Mouse (Mus musculus): Measurements from ENCODE around the gene Tmc7. TPM values are rescaled to one million over a fixed set of nuclear protein-coding genes. Genes with fewer than 3 reads are reported as not detected.

Gene Tmc7
- polyA plus RNA-seq, 1 experiment from 2014 or later: 8.5 TPM

DNA sequence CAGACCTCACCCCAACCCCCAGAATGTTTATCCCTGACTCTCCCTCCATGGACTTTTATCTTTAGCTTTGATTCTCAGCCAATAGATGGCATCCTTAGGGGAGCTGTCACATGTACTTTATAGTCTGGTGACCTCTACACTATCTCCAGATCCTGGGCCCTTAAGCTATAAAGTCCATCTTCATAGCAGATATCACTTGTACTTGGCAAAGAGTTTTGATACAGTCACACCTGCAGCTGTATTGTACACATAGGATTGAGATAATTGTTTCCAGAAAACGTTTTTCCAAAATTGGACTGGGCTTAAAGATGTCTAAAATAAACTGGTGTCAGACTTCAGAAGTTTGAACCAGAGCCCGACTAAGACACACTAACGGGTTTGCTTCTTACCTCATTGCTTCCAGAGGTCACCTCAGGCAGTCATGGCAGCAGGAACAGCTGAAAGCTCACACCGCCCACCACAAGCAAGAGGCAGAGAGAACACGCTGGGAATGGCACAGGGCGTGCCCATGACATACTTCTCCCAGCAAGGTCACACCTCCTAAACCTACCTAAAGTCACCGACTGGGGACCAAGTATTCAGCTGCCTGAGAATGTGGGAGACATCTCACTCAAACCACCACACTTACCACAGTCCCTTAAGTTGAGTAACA lies 84.6 kb downstream of the Tmc7 start:
- 75% methylated on average over 7 of the region's 7 CpGs for WGBS
- ATAC-seq: no peak

DNA sequence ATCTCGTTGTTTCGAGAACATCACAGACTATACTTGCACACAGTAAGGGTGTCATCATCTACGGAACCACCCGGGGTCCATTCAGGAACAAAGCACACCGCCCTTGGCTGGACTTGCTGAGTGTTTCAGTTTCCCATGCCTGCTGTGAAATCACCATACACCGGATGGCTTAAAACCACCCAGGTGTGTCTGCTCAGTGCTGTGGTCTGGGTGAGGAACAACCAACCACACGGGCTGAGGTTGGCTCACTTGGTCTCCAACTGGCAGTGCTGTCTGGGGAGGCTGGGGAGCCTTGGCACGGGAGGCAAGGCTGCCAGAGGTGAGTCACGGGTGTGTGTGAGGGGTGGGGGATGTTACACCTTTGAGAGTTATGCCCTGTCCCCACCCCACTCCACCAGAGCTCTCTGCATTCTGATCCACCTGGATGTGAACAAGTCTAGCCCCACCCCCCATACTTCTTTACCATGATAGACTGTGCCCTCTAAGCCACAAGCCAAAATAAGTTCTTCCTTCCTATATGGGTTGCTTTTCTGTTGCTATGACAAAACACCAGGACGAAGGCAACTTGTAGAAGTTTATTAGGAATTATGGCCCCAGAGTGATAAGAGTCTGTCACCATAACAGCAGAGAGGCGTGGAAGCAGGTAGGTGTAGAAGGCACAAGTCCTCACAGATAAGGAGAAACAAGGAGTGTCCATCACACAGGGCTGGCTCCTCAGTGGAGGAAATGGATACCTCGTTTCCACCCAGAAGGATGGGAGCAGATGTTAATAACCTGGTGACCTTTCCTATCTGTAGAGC lies 85.4 kb downstream of the Tmc7 start:
- Histone ChIP-seq H3K9me3 (ENCODE audit: control insufficient read depth, low read length) (no peaks in the 10 kb centered on the region), H3K27me3 (replicated peaks; ENCODE audit: control insufficient read depth, insufficient read depth, low read length) (0 out of 2 replicates have a peak, but pooled peaks cover 4% of the 10 kb centered on the region), H3K4me3 (replicated peaks; ENCODE audit: low read length) (no peak overlapping the region), H3K4me2 (ENCODE audit: low read length) (no peak overlapping the region), H3K36me3 (ENCODE audit: control insufficient read depth, insufficient read depth) (no peaks in the 10 kb centered on the region), H3K9ac (replicated peaks; ENCODE audit: low read depth, low read length) (no peak overlapping the region), H3K27ac (ENCODE audit: low read length) (no peak overlapping the region), H3K4me1 (replicated peaks; ENCODE audit: control insufficient read depth, insufficient read depth, low read length) (no peaks in the 10 kb centered on the region)
- WGBS: 85% methylated on average over 12 of the region's 12 CpGs
- no peak for ATAC-seq

More for the DNA sequence above, 84.6 kb downstream of the Tmc7 start:
- no peaks in the 10 kb centered on the region for H3K27me3 ChIP-seq (replicated peaks; ENCODE audit: control insufficient read depth, insufficient read depth, low read length)
- H3K9ac ChIP-seq (replicated peaks; ENCODE audit: low read depth, low read length): no peak overlapping the region
- no peaks in the 10 kb centered on the region for H3K4me1 ChIP-seq (replicated peaks; ENCODE audit: control insufficient read depth, insufficient read depth, low read length)
- H3K36me3 ChIP-seq (ENCODE audit: control insufficient read depth, insufficient read depth): no peaks in the 10 kb centered on the region
- H3K27ac ChIP-seq (ENCODE audit: low read length): no peak overlapping the region
- H3K9me3 ChIP-seq (ENCODE audit: control insufficient read depth, low read length): no peaks in the 10 kb centered on the region
- H3K4me3 ChIP-seq (replicated peaks; ENCODE audit: low read length): no peak overlapping the region
- no peak overlapping the region for H3K4me2 ChIP-seq (ENCODE audit: low read length)

GRCm38 (mm10) chr7:118494892-118495579 lies 89.5 kb downstream of the Tmc7 start:
- ATAC-seq: no peak
- Histone ChIP-seq H3K9me3 (ENCODE audit: control insufficient read depth, low read length) (no peaks in the 10 kb centered on the region), H3K36me3 (ENCODE audit: control insufficient read depth, insufficient read depth) (no peaks in the 10 kb centered on the region), H3K4me2 (ENCODE audit: low read length) (no peak overlapping the region), H3K4me3 (replicated peaks; ENCODE audit: low read length) (no peak overlapping the region), H3K4me1 (replicated peaks; ENCODE audit: control insufficient read depth, insufficient read depth, low read length) (peaks cover 10% of the 10 kb centered on the region; the same call in 1 of the 2 replicates), H3K9ac (replicated peaks; ENCODE audit: low read depth, low read length) (no peak overlapping the region), H3K27ac (ENCODE audit: low read length) (no peak overlapping the region), H3K27me3 (replicated peaks; ENCODE audit: control insufficient read depth, insufficient read depth, low read length) (peaks cover 31% of the 10 kb centered on the region)
- WGBS: 75% methylated on average over 4 of the region's 4 CpGs

DNA sequence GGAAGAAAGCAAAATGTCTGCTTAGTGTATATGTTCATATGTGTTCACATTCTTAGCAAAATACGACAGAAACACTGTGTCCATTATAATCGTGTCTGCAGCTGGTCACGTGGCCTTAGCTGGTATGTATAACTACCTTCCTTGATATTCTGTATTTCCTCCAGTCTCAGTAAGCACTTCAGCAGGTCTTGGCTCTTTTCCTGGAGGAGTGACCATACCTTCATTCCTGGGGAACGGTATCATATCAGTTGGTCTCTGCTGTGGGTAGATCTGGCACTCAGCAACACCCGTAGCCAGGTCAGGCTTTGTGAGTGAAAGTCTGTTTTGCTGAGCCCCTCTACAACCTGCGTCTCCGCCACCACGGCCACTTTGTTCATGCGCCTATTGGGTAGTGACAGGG lies 90.6 kb downstream of the Tmc7 start:
- Histone ChIP-seq H3K4me1 (replicated peaks; ENCODE audit: control insufficient read depth, insufficient read depth, low read length) (peaks cover 10% of the 10 kb centered on the region; the same call in 1 of the 2 replicates), H3K27ac (ENCODE audit: low read length) (no peak overlapping the region), H3K4me2 (ENCODE audit: low read length) (no peak overlapping the region), H3K9me3 (ENCODE audit: control insufficient read depth, low read length) (no peaks in the 10 kb centered on the region), H3K4me3 (replicated peaks; ENCODE audit: low read length) (no peak overlapping the region), H3K9ac (replicated peaks; ENCODE audit: low read depth, low read length) (no peak overlapping the region), H3K36me3 (ENCODE audit: control insufficient read depth, insufficient read depth) (no peaks in the 10 kb centered on the region), H3K27me3 (replicated peaks; ENCODE audit: control insufficient read depth, insufficient read depth, low read length) (peaks cover 42% of the 10 kb centered on the region)
- 91% methylated on average over 9 of the region's 9 CpGs for WGBS
- no peak for ATAC-seq

- H3K4me2 ChIP-seq (ENCODE audit: low read length): peak within 1 kb of the TSS; percentile 93
- H3K27me3 ChIP-seq (replicated peaks; ENCODE audit: control insufficient read depth, insufficient read depth, low read length): peaks cover 46% of the 10 kb centered on the region
- no peaks in the 10 kb centered on the region for H3K36me3 ChIP-seq (ENCODE audit: control insufficient read depth, insufficient read depth)
- peaks cover 10% of the 10 kb centered on the region; the same call in 1 of the 2 replicates for H3K4me1 ChIP-seq (replicated peaks; ENCODE audit: control insufficient read depth, insufficient read depth, low read length)
- no peaks in the 10 kb centered on the region for H3K9me3 ChIP-seq (ENCODE audit: control insufficient read depth, low read length)
- peak; percentile 78 for ATAC-seq
- WGBS: under 1% methylated on average over 53 of the region's 55 CpGs
- H3K9ac ChIP-seq (replicated peaks; ENCODE audit: low read depth, low read length): peak within 1 kb of the TSS; percentile 74
- no peak within 1 kb of the TSS for H3K27ac ChIP-seq (ENCODE audit: low read length)
- H3K4me3 ChIP-seq (replicated peaks; ENCODE audit: low read length): peak within 1 kb of the TSS; percentile 58
These were observed 92.9 kb downstream of the Tmc7 start, which contains the start of gene Itpripl2 for GRCm38 (mm10) chr7:118491431-118492147. TSS of gene Itpripl2 (minus strand) at chr7:118491975.

- WGBS: 2% methylated on average over 67 of the region's 67 CpGs
- H3K4me1 ChIP-seq (replicated peaks; ENCODE audit: control insufficient read depth, insufficient read depth, low read length): peaks cover 10% of the 10 kb centered on the region; the same call in 1 of the 2 replicates
- peak overlapping the region; percentile 58 for H3K4me3 ChIP-seq (replicated peaks; ENCODE audit: low read length)
- H3K27ac ChIP-seq (ENCODE audit: low read length): no peak overlapping the region
- no peaks in the 10 kb centered on the region for H3K36me3 ChIP-seq (ENCODE audit: control insufficient read depth, insufficient read depth)
- H3K27me3 ChIP-seq (replicated peaks; ENCODE audit: control insufficient read depth, insufficient read depth, low read length): peaks cover 46% of the 10 kb centered on the region
- H3K4me2 ChIP-seq (ENCODE audit: low read length): peak overlapping the region; percentile 93
- H3K9ac ChIP-seq (replicated peaks; ENCODE audit: low read depth, low read length): peak overlapping the region; percentile 74
- H3K9me3 ChIP-seq (ENCODE audit: control insufficient read depth, low read length): no peaks in the 10 kb centered on the region
- peak; percentile 58 for ATAC-seq
These were observed 93.7 kb downstream of the Tmc7 start for GRCm38 (mm10) chr7:118490666-118491430.

DNA sequence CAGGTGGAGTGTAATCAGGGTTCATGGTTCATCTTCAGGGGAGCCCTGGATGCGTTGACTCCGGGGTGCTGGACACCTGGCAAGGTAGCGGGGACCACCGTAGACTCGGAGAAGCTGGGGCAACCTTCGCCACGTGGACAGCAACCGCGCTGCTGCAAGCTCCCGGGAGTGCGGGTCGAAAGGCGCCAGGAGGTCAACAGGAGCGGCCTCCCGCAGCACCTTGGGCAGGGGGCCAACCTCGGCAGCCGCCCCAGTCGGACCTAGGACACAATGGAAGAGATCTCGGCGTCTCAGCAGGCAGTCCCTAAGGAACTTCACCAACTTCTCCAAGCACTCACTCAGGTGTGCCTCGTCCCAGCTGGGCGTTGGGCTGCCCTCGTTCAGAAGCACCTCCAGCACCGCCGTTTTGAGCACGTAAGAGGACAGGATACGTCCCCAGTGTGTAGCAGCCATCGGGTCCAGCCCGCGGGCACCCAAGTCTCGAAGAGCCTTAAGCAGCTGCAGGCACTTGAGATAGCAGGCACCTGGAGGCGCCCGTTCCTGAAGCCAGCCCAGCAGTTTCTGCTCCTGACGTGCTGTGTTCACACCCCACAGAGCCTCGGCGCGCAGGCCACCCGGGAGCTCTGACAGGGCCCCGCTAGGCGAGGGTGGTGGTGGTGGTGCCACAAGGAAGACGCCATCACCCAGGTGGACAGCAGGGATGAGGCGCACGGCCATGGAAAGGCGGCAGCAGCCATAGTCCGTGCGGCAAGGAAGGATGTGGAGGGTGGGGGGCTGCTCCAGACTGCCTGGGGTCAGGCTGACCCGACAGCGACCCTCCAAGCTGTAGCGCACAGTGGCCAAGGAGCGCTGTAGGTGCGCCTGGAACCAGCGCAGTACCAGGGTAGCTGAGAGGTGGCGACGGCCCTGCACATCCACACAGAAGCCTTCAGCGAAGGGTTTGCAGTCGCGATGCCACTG lies 94.5 kb downstream of the Tmc7 start:
- Histone ChIP-seq H3K4me3 (replicated peaks; ENCODE audit: low read length) (no peak overlapping the region), H3K36me3 (ENCODE audit: control insufficient read depth, insufficient read depth) (no peaks in the 10 kb centered on the region), H3K4me2 (ENCODE audit: low read length) (no peak overlapping the region), H3K27ac (ENCODE audit: low read length) (no peak overlapping the region), H3K27me3 (replicated peaks; ENCODE audit: control insufficient read depth, insufficient read depth, low read length) (peaks cover 46% of the 10 kb centered on the region), H3K9me3 (ENCODE audit: control insufficient read depth, low read length) (no peaks in the 10 kb centered on the region), H3K4me1 (replicated peaks; ENCODE audit: control insufficient read depth, insufficient read depth, low read length) (peaks cover 10% of the 10 kb centered on the region; the same call in 1 of the 2 replicates), H3K9ac (replicated peaks; ENCODE audit: low read depth, low read length) (no peak overlapping the region)
- no peak for ATAC-seq
- 17% methylated on average over 57 of the region's 57 CpGs for WGBS

All from forebrain, embryonic 16.5 days (tissue).